Mouse (Mus musculus) thymus, postnatal 25 days (tissue): ENCODE measurements around the gene Exd1.
"Not testable (repeated sequence)": the region's sequence is repeated elsewhere in the genome, so short reads cannot be mapped to it uniquely, and the experiment has no call there.

Source experiments
- DNase-seq: peaks from one replicate; pipeline ENCODE4 v3.0.0; 2022

The Exd1 gene

DNA sequence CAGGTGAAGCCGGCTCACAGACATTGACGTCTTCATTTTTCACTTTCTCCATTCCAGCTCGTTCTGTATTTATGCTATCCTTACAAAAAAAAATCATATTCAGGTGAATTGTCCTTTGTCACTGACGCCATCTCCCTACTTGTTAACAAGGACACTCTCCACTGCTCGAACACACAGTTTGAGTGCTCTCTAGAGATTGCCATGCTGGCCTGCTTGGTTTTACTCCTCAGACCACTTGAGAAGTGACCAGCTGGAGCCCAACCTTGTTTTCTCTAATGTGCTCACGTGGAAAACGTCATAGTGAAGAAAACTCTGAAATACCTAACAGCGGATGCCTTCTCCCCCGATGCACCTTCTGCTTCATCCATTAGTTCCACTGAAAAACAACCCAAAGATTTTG is 8.6 kb downstream of the Exd1 start:
- DNase-seq = no peak

DNA sequence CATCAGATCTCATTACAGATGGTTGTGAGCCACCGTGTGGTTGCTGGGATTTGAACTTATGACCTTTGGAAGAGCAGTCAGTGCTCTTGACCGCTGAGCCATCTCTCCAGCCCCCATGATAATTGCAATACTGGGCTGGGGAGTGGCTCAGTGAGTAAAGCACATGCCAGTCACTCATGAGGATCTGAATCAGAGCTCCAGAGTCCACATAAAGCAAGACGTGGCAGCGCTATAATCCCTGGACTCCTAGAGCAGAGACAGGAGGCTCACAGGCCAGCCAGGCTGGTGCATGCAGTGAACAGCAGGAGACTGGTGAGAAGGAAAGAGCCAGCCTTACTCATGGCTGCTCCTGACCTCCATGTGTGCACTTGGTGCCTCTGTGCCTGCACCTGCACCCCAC is 22.0 kb downstream of the Exd1 start:
- no peak for DNase-seq

DNA sequence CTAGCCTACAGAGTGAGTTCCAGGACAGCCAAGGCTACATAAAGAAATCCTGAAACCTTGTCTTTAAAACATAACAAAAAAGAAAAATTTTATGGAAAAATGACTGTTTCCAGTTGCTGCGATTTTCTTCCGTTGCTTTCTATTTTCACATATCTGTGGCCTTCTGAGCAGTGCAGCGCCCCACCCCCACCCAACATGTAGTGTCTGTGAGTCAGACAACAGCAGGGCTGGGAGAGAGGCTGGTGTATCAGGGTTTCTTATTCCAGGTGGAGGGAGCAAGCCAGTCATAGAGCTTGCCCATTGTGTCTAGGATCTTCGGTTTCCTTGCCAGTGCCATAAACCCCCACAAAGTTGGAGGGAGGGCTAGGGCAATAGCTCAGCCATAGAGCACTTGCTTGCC is 23.6 kb downstream of the Exd1 start:
- DNase-seq = no peak

DNA sequence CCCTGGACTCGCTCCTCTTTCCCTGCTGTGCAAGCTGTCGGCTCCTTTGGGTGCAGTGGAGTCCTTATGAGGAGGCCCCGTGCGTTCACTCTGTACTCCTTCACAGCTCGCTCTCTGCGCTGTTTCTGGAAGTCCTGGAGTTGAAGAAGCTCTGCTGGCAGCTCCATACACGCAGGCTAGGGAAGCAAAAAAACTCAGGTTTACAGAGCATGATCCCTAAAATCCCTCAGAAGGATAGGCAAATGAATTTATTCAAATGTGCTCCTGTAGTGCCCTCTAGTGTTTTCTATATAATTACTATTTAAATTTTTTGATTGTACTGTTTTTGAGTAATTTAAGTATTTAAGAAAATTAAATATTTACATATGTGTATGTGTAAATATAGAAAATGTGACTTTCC is 26.9 kb downstream of the Exd1 start:
- DNase-seq = no peak

DNA sequence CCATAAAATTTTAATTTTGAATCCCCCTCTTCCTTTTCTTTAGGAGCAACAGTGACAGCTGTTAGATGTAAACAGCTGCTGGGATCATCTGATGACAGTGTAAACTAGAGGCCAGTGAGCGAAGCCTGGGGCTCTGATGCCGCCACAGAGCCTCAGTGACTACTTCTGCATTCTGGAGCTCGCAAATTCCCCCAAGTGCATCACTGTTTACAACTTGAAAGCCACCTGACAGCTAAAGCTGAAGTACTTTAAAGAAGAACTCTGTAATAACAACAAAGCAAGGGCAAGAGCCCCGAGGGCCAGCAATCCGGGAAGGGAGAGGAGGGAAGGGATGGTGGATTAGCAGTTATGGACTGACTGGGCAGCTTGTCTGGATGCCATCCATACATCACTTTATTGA is 30.6 kb downstream of the Exd1 start:
- DNase-seq = no peak

DNA sequence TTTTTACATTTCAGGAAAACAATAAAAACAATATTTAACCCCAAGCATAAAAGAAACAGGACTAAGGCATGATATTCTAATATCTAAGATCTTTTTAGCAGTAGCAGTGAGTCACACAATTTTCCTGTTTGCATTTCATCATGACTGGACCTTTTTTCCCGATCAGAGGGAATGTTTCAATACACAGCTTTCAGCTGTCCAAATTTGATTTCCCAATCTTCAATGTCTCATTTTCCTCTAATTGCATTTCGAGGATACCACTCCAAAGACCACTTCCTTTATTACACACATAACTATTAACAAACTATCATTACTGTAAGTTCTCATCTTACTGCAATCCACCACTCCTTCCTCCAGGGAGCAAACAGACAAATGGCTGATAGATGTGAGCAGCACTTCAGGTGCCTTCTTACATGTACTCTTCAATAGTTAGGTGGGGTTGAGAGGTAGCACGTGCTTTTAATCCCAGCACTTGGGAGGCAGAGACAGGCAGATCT is 33.4 kb downstream of the Exd1 start:
- DNase-seq = no peak

DNA sequence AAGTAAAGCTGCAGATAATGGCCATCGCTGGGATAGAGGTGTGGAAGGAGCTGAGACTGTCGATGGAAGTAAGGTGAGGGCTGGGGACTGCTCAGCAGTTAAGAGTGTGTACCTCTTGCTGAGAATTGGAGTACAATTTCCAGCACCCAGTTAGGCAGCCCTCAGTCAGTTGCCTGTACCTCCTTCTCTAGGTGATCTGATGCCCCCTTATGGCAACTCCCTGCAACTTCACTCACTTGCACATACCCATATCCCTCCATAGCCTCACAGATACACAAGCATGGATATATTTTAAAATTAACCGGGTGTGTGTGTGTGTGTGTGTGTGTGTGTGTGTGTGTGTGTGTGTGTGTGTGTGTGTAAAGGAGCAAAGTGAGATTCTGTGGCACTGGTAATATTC is 35.1 kb downstream of the Exd1 start:
- peak; percentile 6 for DNase-seq

DNA sequence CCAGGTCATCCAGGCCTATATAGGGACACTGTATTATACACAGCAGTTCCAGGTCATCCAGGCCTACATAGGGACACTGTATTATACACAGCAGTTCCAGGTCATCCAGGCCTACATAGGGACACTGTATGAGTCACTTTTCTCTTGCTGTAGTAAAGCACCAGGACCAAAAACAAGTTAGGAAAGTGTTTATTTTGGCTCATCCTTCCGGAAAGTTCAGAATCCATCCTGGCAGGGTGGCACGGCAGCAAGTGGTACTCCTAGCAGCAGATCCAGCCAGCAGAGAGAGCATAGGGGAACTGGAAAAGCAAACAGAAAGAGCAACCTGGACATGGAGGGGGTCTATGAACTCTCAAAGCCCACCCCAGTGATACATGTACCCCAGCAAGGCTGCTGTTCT is 36.6 kb downstream of the Exd1 start:
- no peak for DNase-seq

DNA sequence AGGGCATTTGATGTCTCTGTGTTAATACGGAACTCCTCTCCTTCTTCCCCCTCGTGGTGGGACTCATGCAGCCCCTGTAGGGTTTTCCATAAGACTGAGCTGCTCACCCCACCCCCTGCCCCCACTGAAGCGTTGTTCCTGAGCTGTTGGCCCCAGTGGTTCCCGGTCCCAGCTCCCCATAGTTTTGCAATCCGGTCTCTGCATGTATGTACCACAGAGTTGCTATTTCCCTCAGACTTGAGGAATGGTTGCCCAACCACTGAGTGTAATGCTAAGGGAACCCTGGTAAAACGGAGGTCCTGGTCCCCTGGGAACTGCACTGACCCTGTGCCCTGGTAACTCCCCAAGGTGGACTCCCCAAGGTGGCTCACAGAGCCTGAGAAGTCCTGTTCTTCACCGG is 38.9 kb downstream of the Exd1 start:
- DNase-seq = not testable (repeated sequence)

DNA sequence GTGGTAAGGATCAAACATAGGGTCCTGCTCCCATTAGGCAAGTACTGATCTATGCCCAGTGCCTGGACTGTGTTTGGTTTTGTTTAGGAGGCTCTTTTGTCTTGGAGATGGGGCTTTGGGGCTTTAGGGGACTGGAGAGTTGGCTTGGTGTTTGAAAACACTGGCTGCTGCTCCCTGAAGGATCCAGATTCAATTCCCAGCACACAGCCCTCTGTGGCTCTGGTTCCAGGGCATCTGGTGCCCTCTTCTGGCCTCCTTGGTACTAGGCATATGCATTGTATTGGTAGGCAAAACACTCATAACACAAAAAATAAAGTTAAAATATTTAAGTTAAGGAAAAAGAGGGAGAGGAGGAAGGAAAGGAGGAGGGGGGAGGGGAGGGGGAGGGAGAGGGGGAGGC is 40.3 kb downstream of the Exd1 start:
- peak; percentile 9 for DNase-seq

DNA sequence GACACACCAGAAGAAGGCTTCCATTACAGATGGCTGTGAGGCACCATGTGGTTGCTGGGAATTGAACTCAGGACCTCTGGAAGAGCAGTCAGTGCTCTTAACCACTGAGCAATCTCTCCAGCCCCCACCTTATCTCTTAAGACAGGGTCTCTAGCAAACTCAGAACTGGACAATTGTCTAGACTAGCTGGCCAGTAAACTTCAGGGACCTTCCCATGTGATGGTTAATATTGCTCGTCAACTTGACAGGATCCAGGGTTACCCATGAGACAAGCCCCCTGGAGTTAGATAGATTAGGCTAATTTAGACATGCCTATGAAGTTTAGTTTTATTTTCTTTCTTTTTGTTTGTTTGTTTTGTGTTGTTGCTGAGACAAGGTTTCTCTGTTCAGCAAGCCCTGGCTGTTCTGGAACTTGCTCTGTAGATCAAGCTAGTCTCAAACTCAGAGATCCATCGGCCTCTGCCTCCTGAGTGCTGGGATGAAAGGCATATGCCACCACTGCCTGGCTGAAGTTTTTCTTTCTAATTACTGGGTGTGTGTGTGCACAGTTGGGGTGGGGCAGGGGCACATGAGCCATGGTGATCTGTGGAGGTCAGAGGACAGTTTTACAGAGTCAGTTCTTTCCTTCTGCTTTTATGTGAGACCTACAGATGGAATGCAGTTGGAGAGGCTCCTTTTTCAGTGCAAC is 46.3 kb downstream of the Exd1 start:
- no peak for DNase-seq

DNA sequence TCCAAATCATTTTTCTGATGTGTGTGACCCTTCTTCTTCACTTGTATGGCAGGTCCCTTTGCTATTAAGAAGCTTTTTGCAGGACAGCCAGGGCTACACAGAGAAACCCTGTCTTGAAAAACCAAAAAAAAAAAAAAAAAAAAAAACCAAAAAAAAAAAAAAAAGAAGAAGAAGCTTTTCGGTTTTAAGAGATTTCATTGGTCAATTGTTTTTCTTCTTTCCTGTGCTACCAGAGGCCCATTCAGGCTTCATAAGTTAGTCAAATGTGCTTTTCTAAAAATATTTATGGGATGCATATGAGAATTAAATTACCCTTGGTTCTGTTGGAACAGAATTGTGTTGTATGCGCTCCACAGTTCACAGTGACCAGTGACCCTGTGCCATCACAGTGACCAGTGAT is 48.6 kb downstream of the Exd1 start:
- no peak for DNase-seq

DNA sequence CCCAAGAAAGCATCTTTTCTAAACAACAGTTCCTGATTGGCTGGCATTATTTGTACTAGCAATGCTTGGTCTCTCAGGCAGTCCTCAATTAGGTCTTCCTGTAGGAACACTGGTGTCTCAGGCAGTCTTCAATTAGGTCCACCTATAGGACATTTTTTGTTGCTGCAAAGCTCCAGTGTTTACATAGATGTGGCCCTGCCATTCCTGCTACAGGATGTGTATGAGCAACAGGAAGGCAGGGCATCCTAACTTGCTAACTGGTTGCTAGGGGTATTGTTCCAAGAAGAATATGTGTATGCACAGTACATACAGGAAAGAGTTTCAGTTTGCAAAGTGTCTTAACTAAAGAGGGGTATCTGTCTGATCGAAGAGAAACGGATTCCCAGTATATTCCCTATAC is 51.3 kb downstream of the Exd1 start:
- DNase-seq = no peak

DNA sequence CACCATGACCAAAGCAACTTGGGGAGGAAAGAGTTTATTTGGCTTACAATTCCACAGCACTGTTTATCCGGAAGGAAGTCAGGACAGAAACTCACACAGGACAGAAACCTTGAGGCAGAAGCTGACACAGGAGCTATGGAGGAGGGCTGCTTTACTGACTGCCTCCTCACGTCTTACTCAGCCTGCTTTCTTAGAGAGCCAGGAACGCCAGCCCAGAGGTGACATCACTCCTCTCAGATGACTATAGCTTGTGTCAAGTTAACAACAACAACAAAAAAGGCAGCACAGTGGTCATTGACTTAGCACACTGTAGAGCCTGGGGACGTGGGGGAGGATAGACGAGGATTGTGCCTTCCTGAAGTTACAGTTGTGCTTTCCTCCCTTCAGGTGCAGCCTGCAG is 55.5 kb downstream of the Exd1 start:
- no peak for DNase-seq

DNA sequence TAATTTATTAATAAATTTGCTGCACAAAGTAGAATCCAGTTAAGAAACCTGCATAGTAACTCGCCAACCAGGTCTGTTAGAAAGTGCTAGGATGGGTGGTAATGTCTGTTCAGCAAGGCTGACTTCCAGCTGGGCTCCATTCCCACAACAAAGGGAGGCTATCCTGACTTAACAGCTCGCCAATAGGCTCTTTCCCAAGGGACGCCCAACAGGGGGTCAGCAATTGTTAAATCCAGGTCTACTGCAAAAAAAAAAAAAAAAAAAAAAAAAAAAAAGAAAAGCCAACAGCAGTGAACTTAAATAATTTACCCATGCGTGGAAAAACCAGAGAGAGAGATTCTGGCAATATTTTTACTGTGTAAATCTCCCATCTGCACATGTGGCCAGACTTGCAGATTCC is 60.9 kb downstream of the Exd1 start:
- DNase-seq = no peak

DNA sequence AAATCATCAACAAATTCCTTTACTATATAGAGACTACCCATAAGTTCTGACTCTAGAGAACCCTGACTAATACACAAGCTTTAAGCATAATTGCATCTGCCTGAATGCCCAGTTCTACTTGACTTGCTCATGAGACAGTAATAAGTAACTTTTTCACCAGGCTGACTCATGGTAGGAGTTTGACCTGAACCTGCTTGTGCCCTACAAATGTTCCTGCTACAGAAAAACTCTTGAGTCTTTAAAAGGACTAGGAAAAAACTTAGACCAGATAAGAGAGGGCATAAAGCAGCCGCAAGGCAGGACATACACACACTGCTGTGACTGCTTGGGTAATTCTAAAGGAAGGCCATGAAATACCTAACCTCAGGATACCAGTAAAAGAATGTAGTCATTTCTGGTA is 65.1 kb downstream of the Exd1 start:
- no peak for DNase-seq

DNA sequence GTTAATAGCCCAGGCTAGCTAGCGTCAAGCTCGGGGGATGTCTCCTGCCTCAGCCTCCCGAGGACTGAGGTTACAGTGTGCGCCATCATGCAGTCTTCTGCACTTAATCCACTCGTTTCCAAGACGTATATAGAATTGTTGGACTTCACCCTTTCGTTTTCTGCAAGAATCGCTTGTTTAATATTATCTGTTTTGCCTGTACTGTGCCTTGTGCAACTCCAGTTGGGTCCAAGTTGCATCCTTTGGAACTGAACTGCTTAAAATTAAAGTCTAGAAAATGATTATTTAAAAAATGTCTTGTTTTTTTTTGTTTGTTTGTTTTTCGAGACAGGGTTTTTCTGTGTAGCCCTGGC is 69.1 kb downstream of the Exd1 start:
- DNase-seq = no peak

DNA sequence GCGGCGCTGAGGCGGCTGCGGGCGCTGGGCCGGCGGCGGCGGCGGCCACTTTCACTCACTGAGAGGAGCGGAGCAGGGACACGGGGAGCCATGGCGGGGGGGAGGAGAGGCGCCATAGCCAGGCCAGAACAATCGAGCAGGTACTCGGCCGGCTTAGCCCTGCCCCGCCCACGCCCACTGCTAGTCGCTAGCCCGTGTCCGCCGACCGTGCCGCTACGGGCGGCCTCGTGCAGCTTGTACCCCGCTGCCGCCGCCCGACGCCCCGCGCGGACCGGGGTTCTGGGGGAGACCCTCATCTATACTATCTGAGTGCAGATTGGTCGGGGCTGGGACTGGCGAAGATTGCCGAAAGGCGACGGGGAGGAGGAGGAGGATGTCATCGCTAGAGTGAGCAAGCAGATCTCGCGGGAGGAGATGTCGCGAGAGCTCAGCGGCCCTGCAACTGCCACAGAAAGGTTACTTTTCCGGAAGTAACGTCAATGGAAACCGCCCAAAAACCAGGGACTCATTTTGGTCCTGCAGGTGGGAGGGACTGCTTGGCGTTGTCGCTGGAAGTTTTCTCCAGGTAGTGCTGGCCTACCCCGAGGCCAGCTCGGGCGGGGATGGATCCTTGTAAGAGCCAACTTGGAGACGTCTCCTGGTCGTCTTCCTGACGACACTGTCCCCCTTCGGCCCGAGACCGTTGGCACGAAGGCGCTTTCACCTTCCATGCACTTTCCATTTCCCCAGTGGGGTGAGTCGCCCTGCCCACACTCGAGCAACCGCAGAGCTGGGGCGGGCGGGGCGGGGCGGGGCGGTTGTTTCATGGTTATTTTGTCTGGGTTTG is 69.6 kb downstream of the Exd1 start, which contains the start of gene Ino80:
TSS of gene Ino80 (minus strand) at position 117 of the 826 bp plus-strand sequence.
- peak; percentile 99 for DNase-seq

DNA sequence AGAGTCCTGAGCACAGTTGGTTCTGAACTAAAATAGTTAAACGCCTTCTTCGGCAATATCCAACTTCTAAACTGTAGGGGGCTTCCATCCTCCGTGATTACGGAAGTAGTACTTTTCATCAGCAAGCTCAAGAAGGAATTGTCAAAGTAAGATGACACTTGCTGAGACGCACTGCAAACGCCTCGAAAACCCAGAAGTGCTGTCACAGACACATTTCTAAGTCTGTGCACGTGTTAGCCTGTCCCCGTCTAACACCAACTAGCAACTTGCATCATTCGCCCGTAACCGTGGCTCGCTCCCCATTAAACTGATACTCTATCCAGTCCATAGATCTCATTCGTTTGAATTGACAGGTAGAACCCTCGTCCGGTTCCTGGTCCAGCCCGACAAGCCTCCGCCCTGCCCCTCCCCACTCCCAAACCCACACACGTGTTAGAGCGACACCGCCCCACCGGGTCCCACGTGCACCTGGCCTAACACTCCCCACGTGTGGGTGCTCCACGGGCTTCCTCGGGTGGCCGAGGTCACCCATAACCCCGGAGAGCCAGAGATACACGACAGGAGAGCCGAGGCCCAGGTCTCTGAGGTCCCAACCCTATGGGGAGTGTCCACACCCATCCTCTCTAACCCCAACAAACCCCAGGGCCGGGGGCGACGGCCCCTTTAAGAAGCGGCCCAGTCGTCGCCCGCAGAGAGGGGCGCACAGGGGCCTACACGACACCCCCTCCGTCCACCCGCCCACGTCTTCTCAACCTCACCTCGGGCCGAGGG is 70.6 kb downstream of the Exd1 start:
- DNase-seq = peak; percentile 72

DNA sequence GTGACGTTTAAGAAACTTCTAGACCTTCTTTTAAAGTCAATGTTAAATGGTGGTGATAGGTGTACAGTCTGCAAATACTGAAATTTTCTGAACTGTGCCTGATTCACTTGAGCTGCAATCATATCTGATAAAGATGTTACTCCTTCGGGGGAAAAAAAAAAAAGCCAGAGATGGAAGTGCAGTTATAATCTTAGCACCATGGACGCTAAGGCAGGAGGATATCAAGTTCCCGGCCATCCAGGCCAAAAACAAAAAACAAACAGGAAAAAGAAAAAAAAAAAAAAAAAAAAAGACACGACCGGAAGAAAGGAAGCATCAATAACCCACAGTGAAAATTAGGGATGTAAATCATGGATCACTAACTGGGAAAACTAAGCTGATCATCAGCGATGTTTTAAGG is 71.3 kb downstream of the Exd1 start:
- DNase-seq = no peak
